Mouse (Mus musculus) embryonic facial prominence, embryonic 15.5 days (tissue): ENCODE data around the gene Adal. TPM values are rescaled to one million over a fixed set of nuclear protein-coding genes. Genes with fewer than 3 reads are reported as not detected.
"Not testable (repeated sequence)": the region's sequence is repeated elsewhere in the genome, so short reads cannot be mapped to it uniquely, and the experiment has no call there.

Experiments used
- ATAC-seq: fragments of 200-750 bp; cut with Nextera tagmentation; 2 replicates; pipeline ENCODE4 v1.8.0; 2017; ENCODE audit warnings: low read depth, moderate TSS enrichment; ENCODE audit not compliant: insufficient number of reproducible peaks, low FRiP score, low TSS enrichment
- H3K27ac ChIP-seq: fragments of 300-500 bp; sonication (generic); replicated peaks from 2 replicates; pipeline ENCODE4 v1.5.1; 2015; ENCODE audit warnings: mild to moderate bottlenecking, inconsistent platforms
- H3K27me3 ChIP-seq: fragments of 300-500 bp; sonication (generic); 2 replicates; pipeline ENCODE4 v1.6.1; 2015; ENCODE audit warnings: inconsistent platforms
- H3K36me3 ChIP-seq: fragments of 300-500 bp; sonication (generic); 2 replicates; pipeline ENCODE4 v1.6.1; 2015; ENCODE audit warnings: mild to moderate bottlenecking, inconsistent platforms
- H3K4me1 ChIP-seq: fragments of 300-500 bp; sonication (generic); 2 replicates; pipeline ENCODE4 v1.6.1; 2015; ENCODE audit warnings: inconsistent platforms
- H3K4me2 ChIP-seq: fragments of 300-500 bp; sonication (generic); replicated peaks from 2 replicates; pipeline ENCODE4 v1.6.1; 2015; ENCODE audit warnings: mild to moderate bottlenecking, inconsistent platforms
- H3K4me3 ChIP-seq: fragments of 300-500 bp; sonication (generic); replicated peaks from 2 replicates; pipeline ENCODE4 v1.5.1; 2015; ENCODE audit warnings: mild to moderate bottlenecking, inconsistent platforms
- H3K9ac ChIP-seq: fragments of 300-500 bp; sonication (generic); 2 replicates; pipeline ENCODE4 v1.6.1; 2015; ENCODE audit warnings: inconsistent platforms
- H3K9me3 ChIP-seq: fragments of 300-500 bp; sonication (generic); replicated peaks from 2 replicates; pipeline ENCODE4 v1.6.1; 2016; ENCODE audit warnings: inconsistent platforms
- WGBS: fragments of 180-500 bp; shearing (Covaris S2); methylation state at CpG from one replicate; pipeline ENCODE4 v1.1.7; 2015; 5-methylcytosine and 5-hydroxymethylcytosine counted together
- polyA plus RNA-seq: library from polyadenylated mRNA; unstranded; fragments of >200 nt; fragmentation: Nextera tagmentation; extraction: Ambion mirVana; gene quantifications from 2 replicates; pipeline ENCODE4 v1.2.1, GENCODE M21; 2015

The Adal gene
- 17.9 and 20.3 TPM in 2 replicates for polyA plus RNA-seq

- Histone ChIP-seq H3K9ac (peak within 1 kb of the TSS; percentile 84), H3K4me2 (peak within 1 kb of the TSS; percentile 94), H3K9me3 (no peaks in the 10 kb centered on the region), H3K27me3 (no peaks in the 10 kb centered on the region), H3K27ac (peak within 1 kb of the TSS; percentile 100), H3K4me1 (peaks cover 19% of the 10 kb centered on the region), H3K4me3 (peak within 1 kb of the TSS; percentile 73), H3K36me3 (peaks cover 19% of the 10 kb centered on the region)
- WGBS, result under 1% methylated on average over 87 of the region's 87 CpGs
- peak; percentile 95 for ATAC-seq
Observed at GRCm38 (mm10) chr2:121140018-121140882, at the start of gene Adal, which contains the start of gene Lcmt2. Gene Adal (plus strand): TSS chr2:121140428. Gene Lcmt2 (minus strand): TSS chr2:121140653.

GRCm38 (mm10) chr2:121102051-121102450 lies 38.2 kb upstream of the Adal start:
- Histone ChIP-seq H3K27ac (no peak overlapping the region), H3K4me1 (no peaks in the 10 kb centered on the region), H3K9me3 (no peaks in the 10 kb centered on the region), H3K36me3 (no peaks in the 10 kb centered on the region), H3K4me3 (no peak overlapping the region), H3K4me2 (no peak overlapping the region), H3K27me3 (no peaks in the 10 kb centered on the region; the same call in 1 of the 2 replicates), H3K9ac (no peak overlapping the region)
- WGBS, result 26% methylated on average over 9 of the region's 9 CpGs
- ATAC-seq, result no peak

- Histone ChIP-seq H3K4me3 (no peak overlapping the region), H3K9me3 (no peaks in the 10 kb centered on the region), H3K27me3 (no peaks in the 10 kb centered on the region), H3K9ac (no peak overlapping the region), H3K4me1 (no peaks in the 10 kb centered on the region), H3K4me2 (no peak overlapping the region), H3K27ac (no peak overlapping the region), H3K36me3 (no peaks in the 10 kb centered on the region)
- ATAC-seq, result no peak
Observed at GRCm38 (mm10) chr2:121105940-121106339, 34.3 kb upstream of the Adal start.

- no peaks in the 10 kb centered on the region for H3K36me3 ChIP-seq
- H3K27ac ChIP-seq, result no peak within 1 kb of the TSS
- no peak within 1 kb of the TSS for H3K9ac ChIP-seq
- no peak for ATAC-seq
- no peak within 1 kb of the TSS for H3K4me3 ChIP-seq
- no peaks in the 10 kb centered on the region for H3K9me3 ChIP-seq
- H3K27me3 ChIP-seq, result no peaks in the 10 kb centered on the region
- no peak within 1 kb of the TSS for H3K4me2 ChIP-seq
- WGBS, result 82% methylated on average over 4 of the region's 4 CpGs
- H3K4me1 ChIP-seq, result no peaks in the 10 kb centered on the region
Observed at GRCm38 (mm10) chr2:121109695-121110094, 30.5 kb upstream of the Adal start, which contains the start of gene Tgm7. Gene Tgm7 (minus strand): TSS chr2:121109795.

GRCm38 (mm10) chr2:121115418-121115817 lies 24.8 kb upstream of the Adal start:
- no peaks in the 10 kb centered on the region for H3K4me1 ChIP-seq

GRCm38 (mm10) chr2:121119260-121119659 lies 21.0 kb upstream of the Adal start:
- WGBS, result 84% methylated on average over 3 of the region's 3 CpGs
- H3K9ac ChIP-seq, result no peak overlapping the region
- no peak overlapping the region for H3K4me3 ChIP-seq
- no peaks in the 10 kb centered on the region for H3K9me3 ChIP-seq
- H3K27ac ChIP-seq, result no peak overlapping the region
- H3K4me1 ChIP-seq, result no peaks in the 10 kb centered on the region
- no peak overlapping the region for H3K4me2 ChIP-seq
- no peak for ATAC-seq
- no peaks in the 10 kb centered on the region for H3K27me3 ChIP-seq
- no peaks in the 10 kb centered on the region for H3K36me3 ChIP-seq

More at GRCm38 (mm10) chr2:121115418-121115817, 24.8 kb upstream of the Adal start:
- Histone ChIP-seq H3K4me2 (no peak overlapping the region), H3K36me3 (no peaks in the 10 kb centered on the region), H3K27ac (no peak overlapping the region), H3K4me3 (no peak overlapping the region), H3K27me3 (no peaks in the 10 kb centered on the region), H3K9me3 (no peaks in the 10 kb centered on the region), H3K9ac (no peak overlapping the region)
- WGBS, result 80% methylated on average over 2 of the region's 2 CpGs
- no peak for ATAC-seq

GRCm38 (mm10) chr2:121126302-121126701 lies 13.9 kb upstream of the Adal start:
- ATAC-seq, H3K9me3 ChIP-seq, H3K27ac ChIP-seq, H3K4me2 ChIP-seq, H3K9ac ChIP-seq, H3K36me3 ChIP-seq, H3K4me1 ChIP-seq, H3K27me3 ChIP-seq, H3K4me3 ChIP-seq: not testable (repeated sequence)
- WGBS, result 90% methylated on average over 5 of the region's 5 CpGs

GRCm38 (mm10) chr2:121127536-121127935 lies 12.7 kb upstream of the Adal start:
- 77% methylated on average over 1 of the region's 1 CpGs for WGBS

GRCm38 (mm10) chr2:121128865-121129620 lies 11.2 kb upstream of the Adal start:
- Histone ChIP-seq H3K4me2 (no peak overlapping the region), H3K27me3 (no peaks in the 10 kb centered on the region), H3K4me3 (no peak overlapping the region), H3K27ac (no peak overlapping the region), H3K4me1 (no peaks in the 10 kb centered on the region), H3K9me3 (no peaks in the 10 kb centered on the region), H3K36me3 (no peaks in the 10 kb centered on the region), H3K9ac (no peak overlapping the region)
- WGBS, result 55% methylated on average over 9 of the region's 9 CpGs
- no peak for ATAC-seq

More at GRCm38 (mm10) chr2:121127536-121127935, 12.7 kb upstream of the Adal start:
- no peaks in the 10 kb centered on the region for H3K27me3 ChIP-seq
- ATAC-seq, result no peak
- H3K4me2 ChIP-seq, result no peak overlapping the region
- H3K9ac ChIP-seq, result no peak overlapping the region
- no peaks in the 10 kb centered on the region for H3K4me1 ChIP-seq
- no peaks in the 10 kb centered on the region for H3K36me3 ChIP-seq
- no peak overlapping the region for H3K27ac ChIP-seq
- no peak overlapping the region for H3K4me3 ChIP-seq
- H3K9me3 ChIP-seq, result no peaks in the 10 kb centered on the region

- ATAC-seq, result no peak
- 63% methylated on average over 1 of the region's 1 CpGs for WGBS
- H3K36me3 ChIP-seq, result no peaks in the 10 kb centered on the region
Observed at GRCm38 (mm10) chr2:121132822-121133221, 7.4 kb upstream of the Adal start.

GRCm38 (mm10) chr2:121137371-121137770 lies 2.9 kb upstream of the Adal start:
- Histone ChIP-seq H3K36me3 (peaks cover 9% of the 10 kb centered on the region), H3K27ac (no peak overlapping the region), H3K9ac (no peak overlapping the region), H3K9me3 (no peaks in the 10 kb centered on the region), H3K4me1 (peaks cover 19% of the 10 kb centered on the region), H3K27me3 (no peaks in the 10 kb centered on the region), H3K4me3 (no peak overlapping the region), H3K4me2 (no peak overlapping the region)
- no peak for ATAC-seq
- 90% methylated on average over 4 of the region's 4 CpGs for WGBS

More at GRCm38 (mm10) chr2:121132822-121133221, 7.4 kb upstream of the Adal start:
- Histone ChIP-seq H3K9me3 (no peaks in the 10 kb centered on the region), H3K4me1 (no peaks in the 10 kb centered on the region), H3K4me2 (no peak overlapping the region), H3K4me3 (no peak overlapping the region), H3K9ac (no peak overlapping the region), H3K27ac (no peak overlapping the region), H3K27me3 (no peaks in the 10 kb centered on the region)
